Mouse (Mus musculus) adrenal gland, adult (tissue): ENCODE data around the gene Mei1.

ENCODE experiments used
- DNase-seq, 2 experiments: peaks; one replicate each; pipeline ENCODE4 v3.0.0; 2022 to 2023; ENCODE audit warnings: low spot score in 1 of 2; ENCODE audit not compliant: inconsistent age in 2 of 2

Mei1 gene

DNA sequence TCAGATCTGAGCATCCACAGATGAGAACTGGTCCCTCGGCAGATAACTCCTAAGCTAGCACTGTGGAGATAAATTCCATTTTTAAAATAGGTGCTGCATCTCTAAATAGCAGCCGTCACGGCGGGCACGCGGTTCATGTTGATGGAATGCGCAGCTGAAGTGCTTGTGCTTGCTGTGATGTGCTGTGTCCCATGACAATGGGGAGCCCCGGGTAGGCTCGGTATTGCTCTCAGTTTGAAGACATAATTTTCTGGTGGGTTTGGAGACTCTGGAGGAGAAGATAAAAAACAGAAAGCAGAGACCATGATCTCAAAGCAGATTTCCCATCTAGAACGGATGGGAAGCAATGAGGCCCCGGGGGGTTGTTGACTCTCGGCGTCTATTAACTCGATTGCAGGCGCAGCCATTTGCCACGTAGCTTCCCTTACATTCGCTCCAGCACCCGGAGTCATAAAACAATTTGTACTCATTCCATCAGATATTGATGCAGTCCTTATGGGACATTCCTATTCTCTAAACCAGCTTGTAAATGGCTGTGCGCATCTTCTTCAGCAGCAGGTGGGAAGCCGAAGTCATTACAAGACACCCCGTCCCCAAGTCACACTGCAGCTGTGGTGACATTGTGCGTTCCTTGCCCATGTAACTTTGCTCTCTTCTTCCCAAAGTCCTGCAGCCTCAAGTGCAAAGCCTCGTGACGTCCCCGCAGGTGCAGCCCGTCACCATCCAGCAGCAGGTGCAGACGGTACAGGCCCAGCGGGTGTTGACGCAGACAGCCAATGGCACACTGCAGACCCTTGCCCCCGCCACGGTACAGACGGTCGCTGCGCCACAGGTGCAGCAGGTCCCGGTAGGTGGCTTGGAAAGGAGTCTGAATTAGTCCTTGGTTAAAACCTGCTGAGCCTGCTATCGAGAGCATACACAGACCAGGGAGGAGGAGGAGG lies 100.9 kb downstream of the Mei1 start:
- no peak for DNase-seq

DNA sequence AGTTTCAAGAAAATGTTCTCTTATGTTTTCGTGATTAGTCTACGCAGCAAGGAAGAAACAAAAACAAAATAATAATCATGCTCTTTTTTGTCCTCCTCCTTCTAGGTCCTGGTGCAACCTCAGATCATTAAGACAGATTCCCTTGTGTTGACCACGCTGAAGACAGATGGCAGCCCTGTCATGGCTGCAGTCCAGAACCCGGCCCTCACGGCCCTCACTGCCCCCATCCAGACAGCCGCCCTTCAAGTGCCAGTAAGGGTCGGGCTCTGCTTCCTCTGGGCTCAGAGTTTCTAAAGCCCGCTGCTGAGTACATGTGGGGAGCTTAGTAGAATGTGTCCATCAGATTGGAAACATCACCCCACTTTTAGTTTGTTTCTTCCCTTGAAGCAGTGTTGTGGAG lies 102.9 kb downstream of the Mei1 start:
- no peak for DNase-seq

DNA sequence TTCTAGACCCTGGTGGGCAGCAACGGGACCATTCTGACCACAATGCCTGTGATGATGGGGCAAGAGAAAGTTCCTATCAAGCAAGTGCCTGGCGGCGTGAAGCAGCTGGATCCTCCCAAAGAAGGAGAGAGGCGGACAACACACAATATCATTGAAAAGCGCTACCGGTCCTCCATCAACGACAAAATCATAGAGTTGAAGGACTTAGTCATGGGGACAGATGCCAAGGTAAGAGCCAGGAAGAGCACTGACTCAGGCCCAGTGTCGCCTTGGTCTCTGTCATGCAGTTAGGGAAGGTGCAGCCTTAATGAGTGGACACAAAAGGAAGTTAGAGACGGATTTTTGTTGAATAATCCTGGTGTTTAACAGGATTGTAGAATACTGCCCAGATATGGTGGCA lies 105.3 kb downstream of the Mei1 start:
- DNase-seq: peak; percentile 21 to 75
